Mouse (Mus musculus): ENCODE data around the gene Eif4a1.

GRCm38 (mm10) chr11:69695046-69695360 is 22.8 kb upstream of the Eif4a1 start:
- TF ChIP-seq ZC3H11A (IDR thresholded peaks at IDR 0.05; ENCODE audit: borderline replicate concordance, low read depth, low read length) (no peak), MAFK (IDR thresholded peaks at IDR 0.05; ENCODE audit: insufficient read depth, low read depth, low read length) (no peak), CHD2 (IDR thresholded peaks at IDR 0.05; ENCODE audit: low read depth, low read length) (no peak)

All from ES-E14 (cell line).